Mouse (Mus musculus) limb, embryonic 11.5 days (tissue): ENCODE data around the gene Cog3. TPM values are rescaled to one million over a fixed set of nuclear protein-coding genes. Genes with fewer than 3 reads are reported as not detected.

ENCODE experiments used
- ATAC-seq: fragments of 200-750 bp; cut with Nextera tagmentation; 2 replicates; pipeline ENCODE4 v1.8.0; 2017; ENCODE audit warnings: low read depth; ENCODE audit not compliant: insufficient number of reproducible peaks, low FRiP score, low TSS enrichment
- DNase-seq: peaks from one replicate; pipeline ENCODE4 v3.0.0-alpha.2; 2015; ENCODE audit warnings: low spot score
- H3K27ac ChIP-seq: fragments of 300-500 bp; sonication (generic); replicated peaks from 2 replicates; pipeline ENCODE4 v1.5.1; 2014; ENCODE audit warnings: low read depth, mild to moderate bottlenecking, low read length
- H3K27me3 ChIP-seq: fragments of 300-500 bp; sonication (generic); 2 replicates; pipeline ENCODE4 v1.6.1; 2014; ENCODE audit warnings: mild to moderate bottlenecking, low read length, mixed read lengths; ENCODE audit not compliant: control insufficient read depth, insufficient read depth
- H3K36me3 ChIP-seq: fragments of 300-500 bp; sonication (generic); 2 replicates; pipeline ENCODE4 v1.6.1; 2014; ENCODE audit warnings: mild to moderate bottlenecking, low read length, moderate library complexity, mixed read lengths; ENCODE audit not compliant: control insufficient read depth, insufficient read depth
- H3K4me1 ChIP-seq: fragments of 300-500 bp; sonication (generic); 2 replicates; pipeline ENCODE4 v1.6.1; 2014; ENCODE audit warnings: low read length, mixed read lengths; ENCODE audit not compliant: control insufficient read depth, insufficient read depth
- H3K4me2 ChIP-seq: fragments of 300-500 bp; sonication (generic); 2 replicates; pipeline ENCODE4 v1.6.1; 2014; ENCODE audit warnings: low read depth, mild to moderate bottlenecking, moderate library complexity; ENCODE audit not compliant: severe bottlenecking
- H3K4me3 ChIP-seq: fragments of 300-500 bp; sonication (generic); 2 replicates; pipeline ENCODE4 v1.5.1; 2014; ENCODE audit warnings: low read depth, low read length
- H3K9ac ChIP-seq: fragments of 300-500 bp; sonication (generic); 2 replicates; pipeline ENCODE4 v1.6.1; 2014; ENCODE audit warnings: mild to moderate bottlenecking, low read length
- H3K9me3 ChIP-seq: fragments of 300-500 bp; sonication (generic); 2 replicates; pipeline ENCODE4 v1.6.1; 2016; ENCODE audit warnings: low read length; ENCODE audit not compliant: control insufficient read depth
- WGBS: fragments of 180-500 bp; shearing (Covaris S2); extraction: QIAGEN DNeasy Blood & Tissue Kit; methylation state at CpG from one replicate; pipeline ENCODE4 v1.1.7; 2014; 5-methylcytosine and 5-hydroxymethylcytosine counted together
- polyA plus RNA-seq: library from polyadenylated mRNA; unstranded; fragments of >200 nt; fragmentation: Nextera tagmentation; extraction: Ambion mirVana; gene quantifications from 2 replicates; pipeline ENCODE4 v1.2.1, GENCODE M21; 2014

Gene Cog3
- polyA plus RNA-seq, 1 experiment from 2014 or later: 25.0 TPM

DNA sequence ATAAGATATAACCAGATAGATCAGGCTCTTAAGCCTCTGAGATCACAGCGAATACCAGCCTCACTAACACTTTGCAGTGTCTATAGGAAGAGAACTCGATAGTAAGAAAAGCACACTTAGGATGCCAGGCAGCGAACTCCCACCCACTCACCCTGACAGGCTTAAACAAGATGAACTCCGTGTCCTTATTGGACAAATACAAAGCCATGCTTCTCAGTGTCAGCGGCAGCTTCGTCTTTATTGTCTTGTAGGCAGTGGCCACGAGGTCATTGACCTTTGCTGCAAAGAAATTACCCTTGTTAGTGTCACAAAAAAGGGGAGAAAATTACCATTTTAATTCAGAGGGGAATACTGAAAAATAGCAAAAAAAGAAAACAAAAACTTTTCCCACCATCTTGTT is 46.5 kb downstream of the Cog3 start:
- H3K4me1 ChIP-seq: no peaks in the 10 kb centered on the region

GRCm38 (mm10) chr14:75706647-75707046 is 47.7 kb downstream of the Cog3 start:
- no peak overlapping the region for H3K27ac ChIP-seq
- H3K4me3 ChIP-seq: no peak overlapping the region
- peaks cover 8% of the 10 kb centered on the region for H3K36me3 ChIP-seq
- no peaks in the 10 kb centered on the region for H3K4me1 ChIP-seq
- no peak overlapping the region for H3K9ac ChIP-seq
- H3K4me2 ChIP-seq: no peak overlapping the region
- WGBS: 94% methylated on average over 4 of the region's 4 CpGs
- DNase-seq: no peak
- no peaks in the 10 kb centered on the region for H3K9me3 ChIP-seq
- H3K27me3 ChIP-seq: no peaks in the 10 kb centered on the region
- ATAC-seq: no peak

More for the DNA sequence above, 46.5 kb downstream of the Cog3 start:
- Histone ChIP-seq H3K36me3 (peaks cover 8% of the 10 kb centered on the region), H3K4me2 (no peak overlapping the region), H3K27me3 (no peaks in the 10 kb centered on the region), H3K9ac (no peak overlapping the region), H3K9me3 (no peaks in the 10 kb centered on the region), H3K27ac (no peak overlapping the region), H3K4me3 (no peak overlapping the region)
- DNase-seq (no peak), ATAC-seq (no peak)
- 84% methylated on average over 7 of the region's 7 CpGs for WGBS

- Histone ChIP-seq H3K4me1 (no peaks in the 10 kb centered on the region), H3K9ac (no peak overlapping the region), H3K27ac (no peak overlapping the region), H3K9me3 (no peaks in the 10 kb centered on the region), H3K27me3 (no peaks in the 10 kb centered on the region), H3K36me3 (no peaks in the 10 kb centered on the region; the same call in 1 of the 2 replicates), H3K4me3 (no peak overlapping the region), H3K4me2 (no peak overlapping the region)
- ATAC-seq (no peak), DNase-seq (no peak)
- WGBS: 76% methylated on average over 1 of the region's 1 CpGs
Observed at GRCm38 (mm10) chr14:75697928-75698327, 56.4 kb downstream of the Cog3 start.

DNA sequence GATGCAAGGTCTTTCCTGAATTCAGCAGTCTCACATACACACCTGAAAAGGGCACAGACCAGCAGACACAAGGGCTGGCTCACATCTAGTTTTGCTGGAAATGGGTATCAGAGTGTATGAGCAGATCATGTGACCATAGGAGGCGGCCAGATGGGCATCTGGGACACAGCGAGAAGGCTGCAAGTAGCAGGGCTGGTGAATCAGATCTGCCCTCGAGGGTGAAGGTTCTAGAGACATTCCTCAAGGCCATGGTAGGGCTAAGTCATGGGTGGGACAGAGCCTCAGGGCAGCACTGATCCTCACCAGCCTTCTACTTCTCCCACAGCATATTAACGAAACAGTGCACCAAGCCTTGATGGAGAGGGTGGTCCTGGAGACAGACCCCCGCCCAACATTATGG is 58.2 kb downstream of the Cog3 start:
- Histone ChIP-seq H3K9me3 (no peaks in the 10 kb centered on the region), H3K9ac (no peak overlapping the region), H3K4me3 (no peak overlapping the region), H3K27me3 (no peaks in the 10 kb centered on the region), H3K4me1 (no peaks in the 10 kb centered on the region), H3K36me3 (no peaks in the 10 kb centered on the region; the same call in 1 of the 2 replicates), H3K27ac (no peak overlapping the region), H3K4me2 (no peak overlapping the region)
- DNase-seq (no peak), ATAC-seq (no peak)
- WGBS: 83% methylated on average over 5 of the region's 5 CpGs

GRCm38 (mm10) chr14:75690428-75690827 is 63.9 kb downstream of the Cog3 start:
- Histone ChIP-seq H3K4me2 (no peak overlapping the region), H3K9ac (no peak overlapping the region), H3K4me3 (no peak overlapping the region), H3K27ac (no peak overlapping the region), H3K9me3 (no peaks in the 10 kb centered on the region), H3K4me1 (no peaks in the 10 kb centered on the region), H3K27me3 (no peaks in the 10 kb centered on the region), H3K36me3 (no peaks in the 10 kb centered on the region)
- ATAC-seq (no peak), DNase-seq (no peak)
- 95% methylated on average over 2 of the region's 2 CpGs for WGBS

DNA sequence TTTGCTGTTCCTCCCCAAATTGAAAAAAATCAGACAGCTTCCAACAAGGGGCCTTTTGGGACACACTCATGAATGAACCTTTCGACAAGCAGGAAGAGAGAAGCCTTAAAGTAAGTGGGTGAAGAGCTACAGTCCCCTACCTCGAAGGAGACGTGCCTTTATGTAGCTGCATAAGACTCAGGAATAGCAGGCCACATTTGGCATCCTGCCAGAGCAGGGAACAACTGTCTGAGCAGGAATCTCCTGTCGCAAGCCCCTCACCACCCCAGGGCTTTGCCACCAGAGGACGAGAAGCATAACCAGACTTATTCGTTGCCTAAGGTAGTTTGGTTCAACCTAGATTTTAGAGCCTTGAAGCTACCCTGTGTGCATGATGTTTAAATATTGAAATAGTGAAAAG is 78.0 kb downstream of the Cog3 start:
- 73% methylated on average over 6 of the region's 6 CpGs for WGBS
- H3K27ac ChIP-seq: no peak overlapping the region
- no peak for DNase-seq

GRCm38 (mm10) chr14:75669085-75669645 is 85.2 kb downstream of the Cog3 start:
- Histone ChIP-seq H3K36me3 (no peaks in the 10 kb centered on the region), H3K27me3 (no peaks in the 10 kb centered on the region), H3K4me2 (no peak overlapping the region), H3K9ac (no peak overlapping the region), H3K4me1 (no peaks in the 10 kb centered on the region), H3K9me3 (no peaks in the 10 kb centered on the region), H3K4me3 (no peak overlapping the region), H3K27ac (no peak overlapping the region)
- DNase-seq (no peak), ATAC-seq (no peak)
- 84% methylated on average over 1 of the region's 1 CpGs for WGBS

More for the DNA sequence above, 78.0 kb downstream of the Cog3 start:
- no peak for ATAC-seq
- Histone ChIP-seq H3K4me1 (no peaks in the 10 kb centered on the region), H3K27me3 (no peaks in the 10 kb centered on the region), H3K4me2 (no peak overlapping the region), H3K4me3 (no peak overlapping the region), H3K36me3 (no peaks in the 10 kb centered on the region), H3K9ac (no peak overlapping the region), H3K9me3 (no peaks in the 10 kb centered on the region)

- no peak for DNase-seq
- H3K4me2 ChIP-seq: no peak overlapping the region
- H3K9me3 ChIP-seq: no peaks in the 10 kb centered on the region
- H3K4me1 ChIP-seq: no peaks in the 10 kb centered on the region
- no peak overlapping the region for H3K27ac ChIP-seq
- H3K9ac ChIP-seq: no peak overlapping the region
- WGBS: 71% methylated on average over 2 of the region's 2 CpGs
- H3K36me3 ChIP-seq: no peaks in the 10 kb centered on the region
- H3K4me3 ChIP-seq: no peak overlapping the region
- ATAC-seq: no peak
- H3K27me3 ChIP-seq: no peaks in the 10 kb centered on the region
Observed at GRCm38 (mm10) chr14:75665430-75666180, 88.7 kb downstream of the Cog3 start.
